Mouse (Mus musculus) heart, embryonic 16.5 days (tissue): ENCODE measurements around the gene Wdtc1. TPM values are rescaled to one million over a fixed set of nuclear protein-coding genes. Genes with fewer than 3 reads are reported as not detected.

Experiments
- ATAC-seq: fragments of 200-750 bp; cut with Nextera tagmentation; replicated peaks from 2 replicates; pipeline ENCODE4 v1.8.0; 2017; ENCODE audit warnings: moderate number of reproducible peaks; ENCODE audit not compliant: insufficient read depth, low FRiP score; ENCODE audit errors: extremely low read depth
- H3K27ac ChIP-seq: fragments of 300-500 bp; sonication (generic); 2 replicates; pipeline ENCODE4 v1.5.1; 2014; ENCODE audit warnings: mild to moderate bottlenecking, low read length, control low read depth, moderate library complexity
- H3K27me3 ChIP-seq: fragments of 300-500 bp; sonication (generic); 2 replicates; pipeline ENCODE4 v1.6.1; 2014; ENCODE audit warnings: low read length, mixed read lengths; ENCODE audit not compliant: control insufficient read depth, insufficient read depth
- H3K36me3 ChIP-seq: fragments of 300-500 bp; sonication (generic); 2 replicates; pipeline ENCODE4 v1.6.1; 2014; ENCODE audit not compliant: control insufficient read depth, insufficient read depth
- H3K4me1 ChIP-seq: fragments of 300-500 bp; sonication (generic); 2 replicates; pipeline ENCODE4 v1.6.1; 2014; ENCODE audit warnings: low read length, mixed read lengths; ENCODE audit not compliant: control insufficient read depth, insufficient read depth
- H3K4me2 ChIP-seq: fragments of 300-500 bp; sonication (generic); 2 replicates; pipeline ENCODE4 v1.6.1; 2014; ENCODE audit warnings: low read depth, mild to moderate bottlenecking, control low read depth, low read length
- H3K4me3 ChIP-seq: fragments of 300-500 bp; sonication (generic); 2 replicates; pipeline ENCODE4 v1.5.1; 2014; ENCODE audit warnings: mild to moderate bottlenecking, control low read depth, low read length
- H3K9ac ChIP-seq: fragments of 300-500 bp; sonication (generic); 2 replicates; pipeline ENCODE4 v1.6.1; 2014; ENCODE audit warnings: low read length, control low read depth
- H3K9me3 ChIP-seq: fragments of 300-500 bp; sonication (generic); replicated peaks from 2 replicates; pipeline ENCODE4 v1.6.1; 2016; ENCODE audit warnings: low read length; ENCODE audit not compliant: control insufficient read depth
- WGBS: fragments of 180-500 bp; shearing (Covaris S2); extraction: QIAGEN DNeasy Blood & Tissue Kit; methylation state at CpG from one replicate; pipeline ENCODE4 v1.1.7; 2014; 5-methylcytosine and 5-hydroxymethylcytosine counted together
- polyA plus RNA-seq: library from polyadenylated mRNA; unstranded; fragments of >200 nt; fragmentation: Nextera tagmentation; extraction: Ambion mirVana; gene quantifications from 2 replicates; pipeline ENCODE4 v1.2.1, GENCODE M21; 2015

The Wdtc1 gene
- polyA plus RNA-seq, 1 experiment from 2014 or later = 13.7 TPM

GRCm38 (mm10) chr4:133299701-133300100 lies 53.6 kb downstream of the Wdtc1 start:
- Histone ChIP-seq H3K27me3 (no peaks in the 10 kb centered on the region), H3K4me1 (peaks cover 6% of the 10 kb centered on the region; the same call in 1 of the 2 replicates), H3K4me3 (no peak overlapping the region), H3K27ac (no peak overlapping the region), H3K36me3 (peaks cover 19% of the 10 kb centered on the region; the same call in 1 of the 2 replicates), H3K9me3 (no peaks in the 10 kb centered on the region), H3K4me2 (no peak overlapping the region), H3K9ac (no peak overlapping the region)
- ATAC-seq = no peak
- 43% methylated on average over 5 of the region's 5 CpGs for WGBS

GRCm38 (mm10) chr4:133298516-133299365 lies 54.5 kb downstream of the Wdtc1 start:
- H3K4me2 ChIP-seq = no peak overlapping the region
- H3K4me3 ChIP-seq = no peak overlapping the region
- no peak for ATAC-seq
- H3K9ac ChIP-seq = no peak overlapping the region
- H3K4me1 ChIP-seq = peaks cover 6% of the 10 kb centered on the region; the same call in 1 of the 2 replicates
- H3K27ac ChIP-seq = no peak overlapping the region; the same call in 1 of the 2 replicates
- H3K27me3 ChIP-seq = no peaks in the 10 kb centered on the region
- 47% methylated on average over 12 of the region's 12 CpGs for WGBS
- no peaks in the 10 kb centered on the region for H3K9me3 ChIP-seq
- peaks cover 20% of the 10 kb centered on the region; the same call in 1 of the 2 replicates for H3K36me3 ChIP-seq

GRCm38 (mm10) chr4:133297801-133298238 lies 55.5 kb downstream of the Wdtc1 start:
- H3K36me3 ChIP-seq = peaks cover 22% of the 10 kb centered on the region; the same call in 1 of the 2 replicates
- no peaks in the 10 kb centered on the region for H3K27me3 ChIP-seq
- H3K4me2 ChIP-seq = no peak overlapping the region
- 0% methylated on average over 5 of the region's 5 CpGs for WGBS
- no peaks in the 10 kb centered on the region for H3K9me3 ChIP-seq
- peaks cover 6% of the 10 kb centered on the region; the same call in 1 of the 2 replicates for H3K4me1 ChIP-seq
- H3K27ac ChIP-seq = no peak overlapping the region
- H3K9ac ChIP-seq = peak overlapping the region; percentile 49; the same call in 1 of the 2 replicates
- no peak overlapping the region for H3K4me3 ChIP-seq
- ATAC-seq = peak; percentile 74

GRCm38 (mm10) chr4:133297360-133297759 lies 55.9 kb downstream of the Wdtc1 start:
- 61% methylated on average over 10 of the region's 10 CpGs for WGBS
- H3K9ac ChIP-seq = no peak overlapping the region
- peaks cover 22% of the 10 kb centered on the region; the same call in 1 of the 2 replicates for H3K36me3 ChIP-seq
- no peak overlapping the region for H3K4me3 ChIP-seq
- no peak for ATAC-seq
- no peak overlapping the region for H3K4me2 ChIP-seq
- no peaks in the 10 kb centered on the region for H3K27me3 ChIP-seq
- no peak overlapping the region for H3K27ac ChIP-seq
- H3K9me3 ChIP-seq = no peaks in the 10 kb centered on the region
- H3K4me1 ChIP-seq = peaks cover 6% of the 10 kb centered on the region; the same call in 1 of the 2 replicates

- Histone ChIP-seq H3K27me3 (no peaks in the 10 kb centered on the region), H3K27ac (no peak overlapping the region), H3K4me3 (no peak overlapping the region), H3K4me1 (peaks cover 6% of the 10 kb centered on the region; the same call in 1 of the 2 replicates), H3K36me3 (peaks cover 14% of the 10 kb centered on the region; the same call in 1 of the 2 replicates), H3K9me3 (no peaks in the 10 kb centered on the region), H3K4me2 (no peak overlapping the region), H3K9ac (no peak overlapping the region)
- ATAC-seq = no peak
- WGBS = 78% methylated on average over 11 of the region's 11 CpGs
Measured at GRCm38 (mm10) chr4:133294084-133294483, 59.2 kb downstream of the Wdtc1 start.

GRCm38 (mm10) chr4:133292901-133293843 lies 60.1 kb downstream of the Wdtc1 start:
- no peaks in the 10 kb centered on the region for H3K9me3 ChIP-seq
- no peaks in the 10 kb centered on the region for H3K27me3 ChIP-seq
- peak overlapping the region; percentile 28; the same call in 1 of the 2 replicates for H3K9ac ChIP-seq
- 44% methylated on average over 24 of the region's 24 CpGs for WGBS
- H3K27ac ChIP-seq = peak overlapping the region; percentile 50; the same call in 1 of the 2 replicates
- no peak overlapping the region; the same call in 1 of the 2 replicates for H3K4me3 ChIP-seq
- no peak overlapping the region for H3K4me2 ChIP-seq
- H3K4me1 ChIP-seq = peaks cover 6% of the 10 kb centered on the region; the same call in 1 of the 2 replicates
- ATAC-seq = peak; percentile 45
- peaks cover 14% of the 10 kb centered on the region; the same call in 1 of the 2 replicates for H3K36me3 ChIP-seq

GRCm38 (mm10) chr4:133292405-133292804 lies 60.9 kb downstream of the Wdtc1 start:
- H3K9me3 ChIP-seq = no peaks in the 10 kb centered on the region
- peaks cover 14% of the 10 kb centered on the region; the same call in 1 of the 2 replicates for H3K36me3 ChIP-seq
- H3K4me1 ChIP-seq = peaks cover under 1% of the 10 kb centered on the region; the same call in 1 of the 2 replicates
- H3K27me3 ChIP-seq = no peaks in the 10 kb centered on the region
- ATAC-seq = peak; percentile 21; the same call in 1 of the 2 replicates
- no peak overlapping the region for H3K4me3 ChIP-seq
- 85% methylated on average over 4 of the region's 4 CpGs for WGBS
- no peak overlapping the region for H3K9ac ChIP-seq
- H3K4me2 ChIP-seq = no peak overlapping the region
- peak overlapping the region; percentile 22; the same call in 1 of the 2 replicates for H3K27ac ChIP-seq

- no peak overlapping the region for H3K27ac ChIP-seq
- no peaks in the 10 kb centered on the region for H3K4me1 ChIP-seq
- 92% methylated on average over 1 of the region's 1 CpGs for WGBS
- H3K27me3 ChIP-seq = no peaks in the 10 kb centered on the region
- H3K9me3 ChIP-seq = no peaks in the 10 kb centered on the region
- ATAC-seq = no peak
- no peak overlapping the region for H3K4me2 ChIP-seq
- no peak overlapping the region for H3K9ac ChIP-seq
- peaks cover 14% of the 10 kb centered on the region; the same call in 1 of the 2 replicates for H3K36me3 ChIP-seq
- H3K4me3 ChIP-seq = no peak overlapping the region
Measured at GRCm38 (mm10) chr4:133291255-133291654, 62.0 kb downstream of the Wdtc1 start.
